Mouse (Mus musculus): ENCODE data around the gene Gm17455. TPM values are rescaled to one million over a fixed set of nuclear protein-coding genes. Genes with fewer than 3 reads are reported as not detected.

Gm17455 gene
- total and polyA plus RNA-seq, 3 experiments = not detected

GRCm38 (mm10) chr10:60361615-60362309, 37.8 kb upstream of the Gm17455 start:
- Histone ChIP-seq H3K9me3 (replicated peaks) (no peaks in the 10 kb centered on the region), H3K4me3 (ENCODE audit: low read depth, low read length) (no peak overlapping the region), H3K27me3 (ENCODE audit: insufficient read depth, low read length) (no peaks in the 10 kb centered on the region), H3K4me1 (ENCODE audit: insufficient read depth, low read depth, low read length) (no peaks in the 10 kb centered on the region), H3K36me3 (replicated peaks) (no peaks in the 10 kb centered on the region)
- TF ChIP-seq GATA2 (IDR thresholded peaks at IDR 0.05; ENCODE audit: borderline replicate concordance, low read depth, low read length) (no peak), CTCF (IDR thresholded peaks at IDR 0.05; ENCODE audit: low read depth, low read length) (no peak), POLR2AphosphoS5 (IDR thresholded peaks at IDR 0.05; ENCODE audit: insufficient replicate concordance, low read depth, low read length) (no peak), GATA1 (IDR thresholded peaks at IDR 0.05; ENCODE audit: borderline replicate concordance, low read length) (no peak), TAL1 (conservative IDR thresholded peaks at IDR 0.05; ENCODE audit: low read depth, low read length) (no peak)
- no peak for ATAC-seq (ENCODE audit: extremely low read depth, insufficient number of reproducible peaks, low FRiP score, poor library complexity, severe bottlenecking)
- DNase-seq (ENCODE audit: low spot score) = no peak

GRCm38 (mm10) chr10:60362310-60362628, 37.3 kb upstream of the Gm17455 start:
- no peak overlapping the region for H3K4me3 ChIP-seq (ENCODE audit: low read depth, low read length)
- ATAC-seq (ENCODE audit: extremely low read depth, insufficient number of reproducible peaks, low FRiP score, poor library complexity, severe bottlenecking) (no peak), DNase-seq (ENCODE audit: low spot score) (no peak)
- no peaks in the 10 kb centered on the region for H3K9me3 ChIP-seq (replicated peaks)
- H3K36me3 ChIP-seq (replicated peaks) = no peaks in the 10 kb centered on the region
- no peaks in the 10 kb centered on the region for H3K4me1 ChIP-seq (ENCODE audit: insufficient read depth, low read depth, low read length)
- TF ChIP-seq GATA2 (IDR thresholded peaks at IDR 0.05; ENCODE audit: borderline replicate concordance, low read depth, low read length) (no peak), TAL1 (conservative IDR thresholded peaks at IDR 0.05; ENCODE audit: low read depth, low read length) (no peak), GATA1 (IDR thresholded peaks at IDR 0.05; ENCODE audit: borderline replicate concordance, low read length) (no peak), CTCF (IDR thresholded peaks at IDR 0.05; ENCODE audit: low read depth, low read length) (no peak), POLR2AphosphoS5 (IDR thresholded peaks at IDR 0.05; ENCODE audit: insufficient replicate concordance, low read depth, low read length) (no peak)
- H3K27me3 ChIP-seq (ENCODE audit: insufficient read depth, low read length) = no peaks in the 10 kb centered on the region

GRCm38 (mm10) chr10:60363426-60363825, 36.1 kb upstream of the Gm17455 start:
- Histone ChIP-seq H3K4me1 (ENCODE audit: insufficient read depth, low read depth, low read length) (no peaks in the 10 kb centered on the region), H3K4me3 (ENCODE audit: low read depth, low read length) (no peak overlapping the region)
- TF ChIP-seq GATA1 (IDR thresholded peaks at IDR 0.05; ENCODE audit: borderline replicate concordance, low read length) (no peak), POLR2AphosphoS5 (IDR thresholded peaks at IDR 0.05; ENCODE audit: insufficient replicate concordance, low read depth, low read length) (no peak), GATA2 (IDR thresholded peaks at IDR 0.05; ENCODE audit: borderline replicate concordance, low read depth, low read length) (no peak), TAL1 (conservative IDR thresholded peaks at IDR 0.05; ENCODE audit: low read depth, low read length) (no peak)

DNA sequence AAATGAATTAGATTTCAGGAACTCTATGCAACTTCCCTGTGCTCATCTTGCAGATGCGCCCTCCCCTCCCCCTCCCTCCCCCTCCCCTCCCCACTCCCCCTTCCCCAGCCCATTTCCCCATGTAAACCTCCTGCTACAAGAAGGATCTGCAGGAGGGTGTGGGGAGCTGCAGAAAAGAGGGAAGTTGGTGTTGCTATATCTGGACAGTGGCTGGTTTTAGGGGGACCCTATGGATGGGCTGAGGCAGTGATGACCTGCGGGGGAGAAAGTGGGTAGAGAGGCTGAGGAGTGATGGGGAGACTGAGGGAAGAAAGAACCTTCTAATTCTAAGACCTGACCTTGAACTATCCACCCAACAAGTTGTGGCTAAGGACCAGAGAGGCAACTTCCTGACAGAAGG, 32.4 kb upstream of the Gm17455 start:
- H3K4me1 ChIP-seq (ENCODE audit: insufficient read depth, low read depth, low read length) = no peaks in the 10 kb centered on the region
- H3K4me3 ChIP-seq (ENCODE audit: low read depth, low read length) = no peak overlapping the region
- H3K27me3 ChIP-seq (ENCODE audit: insufficient read depth, low read length) = no peaks in the 10 kb centered on the region
- no peak for ATAC-seq (ENCODE audit: extremely low read depth, insufficient number of reproducible peaks, low FRiP score, poor library complexity, severe bottlenecking)
- 0 out of 2 replicates have a peak, but pooled peaks cover 2% of the 10 kb centered on the region for H3K9me3 ChIP-seq (replicated peaks)
- TF ChIP-seq GATA1 (IDR thresholded peaks at IDR 0.05; ENCODE audit: borderline replicate concordance, low read length) (no peak), TAL1 (conservative IDR thresholded peaks at IDR 0.05; ENCODE audit: low read depth, low read length) (no peak), POLR2AphosphoS5 (IDR thresholded peaks at IDR 0.05; ENCODE audit: insufficient replicate concordance, low read depth, low read length) (no peak), GATA2 (IDR thresholded peaks at IDR 0.05; ENCODE audit: borderline replicate concordance, low read depth, low read length) (no peak), CTCF (IDR thresholded peaks at IDR 0.05; ENCODE audit: low read depth, low read length) (no peak)
- H3K36me3 ChIP-seq (replicated peaks) = no peaks in the 10 kb centered on the region
- DNase-seq (ENCODE audit: low spot score) = no peak

More at GRCm38 (mm10) chr10:60363426-60363825, 36.1 kb upstream of the Gm17455 start:
- DNase-seq (ENCODE audit: low spot score) (no peak), ATAC-seq (ENCODE audit: extremely low read depth, insufficient number of reproducible peaks, low FRiP score, poor library complexity, severe bottlenecking) (no peak)
- H3K9me3 ChIP-seq (replicated peaks) = no peaks in the 10 kb centered on the region
- no peaks in the 10 kb centered on the region for H3K27me3 ChIP-seq (ENCODE audit: insufficient read depth, low read length)
- no peaks in the 10 kb centered on the region for H3K36me3 ChIP-seq (replicated peaks)

DNA sequence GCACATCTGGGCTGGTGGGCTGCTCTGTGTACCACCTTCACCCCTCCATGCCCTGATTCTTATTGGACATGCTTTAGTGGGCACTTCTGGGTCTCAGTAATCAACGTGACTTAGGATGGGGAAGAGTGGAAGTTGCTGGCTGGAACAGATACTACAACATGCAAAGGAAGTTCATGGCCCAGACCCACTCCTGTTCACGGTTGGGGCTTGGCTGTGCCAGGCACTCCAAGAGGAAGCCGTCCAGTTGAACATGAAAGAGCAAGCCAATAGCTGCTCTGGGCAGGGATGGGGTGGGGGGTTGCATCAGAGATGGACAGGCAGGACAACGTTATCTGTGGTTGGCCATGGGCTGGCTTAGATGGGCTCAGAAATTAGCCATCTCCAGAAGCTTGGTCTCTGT, 31.6 kb upstream of the Gm17455 start:
- H3K27me3 ChIP-seq (ENCODE audit: insufficient read depth, low read length) = no peaks in the 10 kb centered on the region
- no peak for ATAC-seq (ENCODE audit: extremely low read depth, insufficient number of reproducible peaks, low FRiP score, poor library complexity, severe bottlenecking)
- DNase-seq (ENCODE audit: low spot score) = no peak
- H3K4me1 ChIP-seq (ENCODE audit: insufficient read depth, low read depth, low read length) = no peaks in the 10 kb centered on the region
- H3K36me3 ChIP-seq (replicated peaks) = no peaks in the 10 kb centered on the region
- no peak overlapping the region for H3K4me3 ChIP-seq (ENCODE audit: low read depth, low read length)
- TF ChIP-seq GATA2 (IDR thresholded peaks at IDR 0.05; ENCODE audit: borderline replicate concordance, low read depth, low read length) (no peak), TAL1 (conservative IDR thresholded peaks at IDR 0.05; ENCODE audit: low read depth, low read length) (no peak), CTCF (IDR thresholded peaks at IDR 0.05; ENCODE audit: low read depth, low read length) (no peak), POLR2AphosphoS5 (IDR thresholded peaks at IDR 0.05; ENCODE audit: insufficient replicate concordance, low read depth, low read length) (no peak), GATA1 (IDR thresholded peaks at IDR 0.05; ENCODE audit: borderline replicate concordance, low read length) (no peak)
- H3K9me3 ChIP-seq (replicated peaks) = 0 out of 2 replicates have a peak, but pooled peaks cover 2% of the 10 kb centered on the region

DNA sequence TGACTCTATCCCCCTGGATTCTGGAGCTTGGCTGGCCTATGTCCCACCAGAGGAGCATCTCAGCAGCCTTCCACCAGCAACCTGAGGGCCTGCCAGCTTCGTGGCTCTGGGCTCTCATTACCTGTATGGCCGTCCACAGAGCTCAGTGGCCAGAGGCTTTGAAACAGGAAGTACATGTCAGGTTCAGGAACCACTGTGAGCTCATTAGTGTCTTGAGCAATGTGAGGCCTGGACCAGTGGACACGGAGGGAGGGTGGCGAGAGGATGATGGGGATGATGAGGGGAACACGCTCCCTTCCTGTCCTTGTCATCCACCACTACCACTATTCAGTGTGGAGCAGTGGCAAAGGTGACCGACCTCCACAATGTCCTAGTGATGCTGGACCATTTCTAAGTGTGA, 30.1 kb upstream of the Gm17455 start:
- TF ChIP-seq TAL1 (conservative IDR thresholded peaks at IDR 0.05; ENCODE audit: low read depth, low read length) (no peak), CTCF (IDR thresholded peaks at IDR 0.05; ENCODE audit: low read depth, low read length) (no peak), GATA2 (IDR thresholded peaks at IDR 0.05; ENCODE audit: borderline replicate concordance, low read depth, low read length) (no peak), POLR2AphosphoS5 (IDR thresholded peaks at IDR 0.05; ENCODE audit: insufficient replicate concordance, low read depth, low read length) (no peak), GATA1 (IDR thresholded peaks at IDR 0.05; ENCODE audit: borderline replicate concordance, low read length) (no peak)
- no peaks in the 10 kb centered on the region for H3K36me3 ChIP-seq (replicated peaks)
- no peak for DNase-seq (ENCODE audit: low spot score)
- 0 out of 2 replicates have a peak, but pooled peaks cover 2% of the 10 kb centered on the region for H3K9me3 ChIP-seq (replicated peaks)
- no peak overlapping the region for H3K4me3 ChIP-seq (ENCODE audit: low read depth, low read length)
- no peaks in the 10 kb centered on the region for H3K27me3 ChIP-seq (ENCODE audit: insufficient read depth, low read length)
- no peaks in the 10 kb centered on the region for H3K4me1 ChIP-seq (ENCODE audit: insufficient read depth, low read depth, low read length)
- ATAC-seq (ENCODE audit: extremely low read depth, insufficient number of reproducible peaks, low FRiP score, poor library complexity, severe bottlenecking) = no peak

All from G1E (cell line).